Mouse (Mus musculus) thymus, adult 2 months (tissue): Measurements from ENCODE around the gene Ranbp6. TPM values are rescaled to one million over a fixed set of nuclear protein-coding genes. Genes with fewer than 3 reads are reported as not detected.

Experiments
- DNase-seq: peaks from one replicate; pipeline ENCODE4 v3.0.0; 2021
- H3K27ac ChIP-seq: fragments of 200-500 bp; 2 replicates; pipeline ENCODE4 v1.5.1; 2012; ENCODE audit warnings: low read length, control low read depth; ENCODE audit not compliant: control insufficient read depth, insufficient read depth
- H3K27me3 ChIP-seq: fragments of 200-500 bp; 2 replicates; pipeline ENCODE4 v1.6.1; 2012; ENCODE audit warnings: mild to moderate bottlenecking, low read length, moderate library complexity, mixed read lengths; ENCODE audit not compliant: control insufficient read depth, insufficient read depth
- H3K36me3 ChIP-seq: fragments of 200-500 bp; 2 replicates; pipeline ENCODE4 v1.6.1; 2012; ENCODE audit warnings: mild to moderate bottlenecking, low read length, moderate library complexity; ENCODE audit not compliant: control insufficient read depth, insufficient read depth
- H3K4me1 ChIP-seq: fragments of 200-500 bp; replicated peaks from 2 replicates; pipeline ENCODE4 v1.6.1; 2012; ENCODE audit warnings: low read length; ENCODE audit not compliant: control insufficient read depth, insufficient read depth
- H3K4me3 ChIP-seq: fragments of 200-500 bp; 2 replicates; pipeline ENCODE4 v1.5.1; 2012; ENCODE audit warnings: mild to moderate bottlenecking, low read length, control low read depth, moderate library complexity; ENCODE audit not compliant: control insufficient read depth, insufficient read depth
- CTCF ChIP-seq: fragments of 200-500 bp; IDR thresholded peaks from 2 replicates; pipeline ENCODE4 v1.5.1; 2012; ENCODE audit warnings: mild to moderate bottlenecking, control low read depth, low read length, moderate library complexity, borderline replicate concordance; ENCODE audit not compliant: control insufficient read depth, poor library complexity, insufficient read depth; ENCODE audit errors: extremely low read depth
- POLR2A ChIP-seq: fragments of 200-500 bp; IDR thresholded peaks from 2 replicates; pipeline ENCODE4 v1.6.1; 2012; ENCODE audit warnings: mild to moderate bottlenecking, low read length, control low read depth, moderate library complexity; ENCODE audit not compliant: control insufficient read depth, poor library complexity, insufficient read depth; ENCODE audit errors: extremely low read depth
- WGBS: fragments of 180-500 bp; shearing (Covaris S2); methylation state at CpG from one replicate; pipeline ENCODE4 v1.1.7; 2018; 5-methylcytosine and 5-hydroxymethylcytosine counted together
- polyA plus RNA-seq: library from polyadenylated mRNA; depleted of rRNA; stranded (reverse); fragments of >200 nt; gene quantifications from 2 replicates; pipeline ENCODE4 v1.2.3, GENCODE M21; 2012

Gene Ranbp6
- polyA plus RNA-seq, 1 experiment = 6.1 TPM

- DNase-seq = peak; percentile 48
- H3K4me1 ChIP-seq = no peaks in the 10 kb centered on the region
- H3K36me3 ChIP-seq = no peaks in the 10 kb centered on the region
- H3K27ac ChIP-seq = no peak overlapping the region
- no peaks in the 10 kb centered on the region for H3K27me3 ChIP-seq
- H3K4me3 ChIP-seq = no peak overlapping the region
- TF ChIP-seq CTCF (no peak), POLR2A (no peak)
Observed at GRCm38 (mm10) chr19:29820966-29821365, 8.2 kb upstream of the Ranbp6 start.

- TF ChIP-seq CTCF (no peak), POLR2A (no peak)
- H3K36me3 ChIP-seq = peaks cover 7% of the 10 kb centered on the region
- H3K4me1 ChIP-seq = peaks cover 5% of the 10 kb centered on the region
- H3K4me3 ChIP-seq = no peak overlapping the region
- H3K27me3 ChIP-seq = no peaks in the 10 kb centered on the region
- 98% methylated on average over 5 of the region's 5 CpGs for WGBS
- DNase-seq = no peak
- H3K27ac ChIP-seq = no peak overlapping the region
Observed at GRCm38 (mm10) chr19:29810022-29810421, 2.8 kb downstream of the Ranbp6 start.

GRCm38 (mm10) chr19:29805917-29806785 lies 6.6 kb downstream of the Ranbp6 start, which contains the start of gene 9930021J03Rik:
9930021J03Rik (minus strand) TSS chr19:29805989.
- under 1% methylated on average over 70 of the region's 95 CpGs for WGBS
- peaks cover 10% of the 10 kb centered on the region for H3K4me1 ChIP-seq
- peak within 1 kb of the TSS; percentile 92 for H3K4me3 ChIP-seq
- no peaks in the 10 kb centered on the region for H3K27me3 ChIP-seq
- H3K27ac ChIP-seq = 0 out of 2 replicates have a peak within 1 kb of the TSS, but pooled peaks have one; percentile 7
- peaks cover 7% of the 10 kb centered on the region for H3K36me3 ChIP-seq
- 0 out of 2 replicates have a peak, but pooled peaks have one; percentile 14 for TF ChIP-seq CTCF
- TF ChIP-seq POLR2A = peak; percentile 61; the same call in 1 of the 2 replicates
- peak; percentile 99 for DNase-seq

- H3K27me3 ChIP-seq = no peaks in the 10 kb centered on the region
- peak; percentile 62 for DNase-seq
- peak overlapping the region; percentile 92 for H3K4me3 ChIP-seq
- TF ChIP-seq POLR2A = no peak
- no peak for TF ChIP-seq CTCF
- WGBS = under 1% methylated on average over 71 of the region's 72 CpGs
- H3K36me3 ChIP-seq = peaks cover under 1% of the 10 kb centered on the region; the same call in 1 of the 2 replicates
- H3K27ac ChIP-seq = 0 out of 2 replicates have a peak overlapping the region, but pooled peaks have one; percentile 7
- peaks cover 10% of the 10 kb centered on the region for H3K4me1 ChIP-seq
Observed at GRCm38 (mm10) chr19:29805101-29805916, 7.5 kb downstream of the Ranbp6 start.

DNA sequence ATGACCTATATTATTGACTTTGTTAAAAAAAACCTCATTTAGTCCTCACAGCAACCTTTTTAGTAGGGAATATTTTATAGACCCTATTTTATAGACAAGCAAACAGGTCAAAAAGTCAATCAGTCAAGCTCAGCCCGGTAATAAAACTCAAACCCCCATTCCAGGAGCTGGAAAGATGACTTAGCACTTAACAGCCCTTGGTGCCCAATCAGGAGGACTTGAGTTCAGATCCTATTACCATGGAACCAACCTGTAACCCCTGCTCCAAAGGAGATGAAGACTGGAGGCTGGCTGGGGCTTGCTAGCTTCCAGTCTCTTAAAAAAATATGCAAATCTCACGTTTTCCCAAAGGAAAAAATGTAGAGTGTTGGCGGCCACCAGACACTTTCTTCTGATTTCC lies 8.8 kb downstream of the Ranbp6 start:
- no peaks in the 10 kb centered on the region for H3K27me3 ChIP-seq
- H3K36me3 ChIP-seq = no peaks in the 10 kb centered on the region
- H3K4me1 ChIP-seq = peaks cover 10% of the 10 kb centered on the region
- H3K4me3 ChIP-seq = no peak overlapping the region
- no peak for DNase-seq
- no peak overlapping the region for H3K27ac ChIP-seq
- TF ChIP-seq POLR2A = no peak
- no peak for TF ChIP-seq CTCF
- WGBS = 75% methylated on average over 3 of the region's 3 CpGs

DNA sequence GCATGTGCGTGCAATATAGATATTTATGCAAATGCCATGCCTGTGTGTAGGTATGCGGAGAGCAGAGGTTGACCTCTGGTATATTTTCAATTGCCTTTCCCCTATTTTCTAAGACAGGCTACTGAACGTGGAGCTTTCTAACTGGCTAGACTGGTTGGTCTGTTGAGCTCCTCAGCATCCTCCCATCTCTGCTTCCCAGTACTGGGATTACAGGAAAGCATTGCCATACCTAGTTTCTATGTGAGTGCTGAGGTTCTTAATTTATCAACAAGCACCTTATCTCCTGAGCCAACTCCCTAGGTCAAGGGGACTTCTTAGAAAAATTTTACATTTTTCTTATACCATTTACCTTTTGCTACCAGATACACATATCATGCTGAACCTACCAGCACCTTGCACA lies 15.4 kb downstream of the Ranbp6 start:
- H3K27me3 ChIP-seq = no peaks in the 10 kb centered on the region
- no peaks in the 10 kb centered on the region for H3K4me1 ChIP-seq
- no peak overlapping the region for H3K27ac ChIP-seq
- 93% methylated on average over 3 of the region's 3 CpGs for WGBS
- no peak for TF ChIP-seq CTCF
- no peak for TF ChIP-seq POLR2A
- no peaks in the 10 kb centered on the region for H3K36me3 ChIP-seq
- no peak for DNase-seq
- H3K4me3 ChIP-seq = no peak overlapping the region
